Mouse (Mus musculus) erythroblast, embryonic 14.5 days (primary cell): ENCODE measurements around the gene Bst2. TPM values are rescaled to one million over a fixed set of nuclear protein-coding genes. Genes with fewer than 3 reads are reported as not detected.

Experiments used
- H3K27me3 ChIP-seq: 2 replicates; pipeline ENCODE4 v1.6.1; 2012; ENCODE audit warnings: inconsistent platforms; ENCODE audit not compliant: control insufficient read depth
- H3K36me3 ChIP-seq: 2 replicates; pipeline ENCODE4 v1.6.1; 2012; ENCODE audit warnings: mild to moderate bottlenecking, inconsistent platforms; ENCODE audit not compliant: control insufficient read depth
- H3K4me1 ChIP-seq: 2 replicates; pipeline ENCODE4 v1.6.1; 2012; ENCODE audit warnings: inconsistent platforms; ENCODE audit not compliant: control insufficient read depth
- H3K4me3 ChIP-seq: replicated peaks from 2 replicates; pipeline ENCODE3; 2012; ENCODE audit warnings: moderate library complexity, mild to moderate bottlenecking, inconsistent platforms
- H3K9me3 ChIP-seq: 2 replicates; pipeline ENCODE4 v1.6.1; 2012; ENCODE audit warnings: low read length, inconsistent platforms, mixed read lengths; ENCODE audit not compliant: control insufficient read depth
- GATA1 ChIP-seq: IDR thresholded peaks from 2 replicates; pipeline ENCODE4 v1.6.1; 2012; ENCODE audit warnings: low read length, inconsistent platforms, mixed read lengths
- TAL1 ChIP-seq: IDR thresholded peaks from 3 replicates; pipeline ENCODE4 v1.6.1; 2012; ENCODE audit warnings: low read length, inconsistent platforms, mixed read lengths
- polyA plus RNA-seq: library from polyadenylated mRNA; stranded (reverse); fragments of >175 nt; gene quantifications from 2 replicates; pipeline ENCODE4 v1.2.3, GENCODE M21; 2012

Gene Bst2
- polyA plus RNA-seq, 1 experiment = 0.72 TPM

DNA sequence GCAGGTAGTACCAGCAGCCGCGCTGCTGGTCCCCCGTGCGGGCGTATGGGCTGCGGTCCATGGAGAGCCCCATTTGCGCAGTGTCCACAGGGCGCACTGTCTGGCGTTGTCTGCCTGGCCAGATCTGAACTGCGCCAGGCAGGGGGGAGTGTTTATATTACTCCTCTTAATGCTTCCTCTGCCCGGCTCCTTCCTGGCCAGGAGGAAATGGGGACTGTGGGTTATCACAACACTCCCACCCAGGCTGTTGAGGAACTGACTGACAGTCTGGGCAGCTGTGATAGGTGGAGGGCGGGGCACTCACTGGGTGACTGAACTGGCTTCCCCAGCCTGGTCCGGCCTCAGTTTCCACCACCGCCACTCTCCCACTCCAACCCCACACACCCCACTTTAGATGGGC is 25.6 kb downstream of the Bst2 start, which contains the start of gene Plvap:
Gene Plvap (minus strand): TSS at position 109 of the 400 bp plus-strand sequence.
- H3K4me1 ChIP-seq = peaks cover 29% of the 10 kb centered on the region
- peaks cover 29% of the 10 kb centered on the region for H3K27me3 ChIP-seq
- peak within 1 kb of the TSS; percentile 43 for H3K4me3 ChIP-seq
- no peaks in the 10 kb centered on the region for H3K9me3 ChIP-seq
- TF ChIP-seq GATA1 = no peak
- no peak for TF ChIP-seq TAL1
- no peaks in the 10 kb centered on the region for H3K36me3 ChIP-seq

DNA sequence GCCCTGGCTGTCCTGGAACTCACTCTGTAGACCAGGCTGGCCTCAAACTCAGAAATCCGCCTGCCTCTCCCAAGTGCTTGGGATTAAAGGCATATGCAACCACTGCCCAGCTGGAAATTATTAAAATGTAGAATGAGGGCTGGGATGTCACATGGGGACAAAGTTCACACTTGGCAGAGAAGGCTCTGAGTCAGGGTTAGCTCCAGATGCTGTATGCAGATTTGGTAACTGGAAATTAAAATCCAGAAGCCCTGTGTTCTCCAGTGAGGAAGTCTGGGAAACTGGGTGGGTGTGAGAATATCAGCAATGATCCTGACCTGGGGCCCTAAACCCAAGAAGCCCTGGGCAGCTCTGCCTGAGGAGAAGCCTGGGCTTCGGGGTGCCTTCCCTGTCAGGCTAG is 27.9 kb downstream of the Bst2 start:
- H3K4me3 ChIP-seq = no peak overlapping the region
- TF ChIP-seq GATA1 (no peak), TAL1 (no peak)
- no peaks in the 10 kb centered on the region for H3K36me3 ChIP-seq
- H3K9me3 ChIP-seq = no peaks in the 10 kb centered on the region
- H3K27me3 ChIP-seq = peaks cover 32% of the 10 kb centered on the region
- peaks cover 29% of the 10 kb centered on the region for H3K4me1 ChIP-seq

DNA sequence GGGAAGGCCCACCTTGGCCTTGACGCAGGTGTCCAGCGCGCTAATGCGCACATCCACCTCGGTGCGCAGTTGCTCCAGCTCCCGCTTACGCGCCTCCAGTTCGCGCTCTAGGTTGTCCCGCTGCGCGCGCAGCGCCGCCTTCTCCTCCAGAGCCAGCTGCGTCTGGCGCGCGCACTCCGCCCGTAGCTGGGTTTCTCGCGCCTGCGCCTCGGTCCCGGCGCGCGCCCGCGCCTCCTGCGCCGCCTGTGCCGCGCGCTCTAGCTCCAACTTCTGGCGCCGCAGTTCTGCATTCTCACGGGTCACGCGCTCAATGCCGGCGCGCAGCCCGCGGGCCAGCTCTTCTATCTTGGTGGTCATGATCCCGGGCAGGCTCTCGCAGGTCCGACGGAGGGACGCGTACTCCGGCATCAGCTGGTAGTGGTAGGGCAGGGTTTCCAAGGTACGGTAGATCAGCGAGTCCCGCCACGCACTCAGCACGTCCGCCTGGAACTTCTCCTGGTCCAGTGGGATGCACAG is 29.6 kb downstream of the Bst2 start:
- H3K27me3 ChIP-seq = peaks cover 32% of the 10 kb centered on the region
- H3K4me1 ChIP-seq = peaks cover 25% of the 10 kb centered on the region
- no peak for TF ChIP-seq TAL1
- no peak for TF ChIP-seq GATA1
- no peaks in the 10 kb centered on the region for H3K36me3 ChIP-seq
- no peaks in the 10 kb centered on the region for H3K9me3 ChIP-seq
- H3K4me3 ChIP-seq = peak overlapping the region; percentile 29

DNA sequence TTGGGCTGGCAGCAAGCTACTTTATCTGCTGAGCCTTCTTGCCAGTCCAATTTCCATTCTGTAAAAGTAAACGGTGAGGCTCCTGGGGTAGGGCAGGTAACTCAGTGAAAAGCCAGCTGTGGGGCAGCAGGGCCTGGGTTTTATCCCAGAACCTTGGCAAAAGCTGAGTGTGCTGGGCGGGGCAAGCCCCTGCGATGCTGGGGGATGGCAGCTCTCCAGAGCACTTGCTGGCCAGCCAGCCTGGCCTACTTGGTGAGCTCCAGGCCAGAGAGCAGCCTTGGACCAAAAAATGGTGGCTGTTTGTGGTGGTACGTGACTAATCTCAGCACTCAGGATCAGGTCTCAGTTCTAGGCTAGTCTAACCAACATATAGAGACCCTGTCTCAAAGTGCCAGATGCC is 31.3 kb downstream of the Bst2 start:
- H3K36me3 ChIP-seq = no peaks in the 10 kb centered on the region
- H3K9me3 ChIP-seq = no peaks in the 10 kb centered on the region
- no peak overlapping the region for H3K4me3 ChIP-seq
- peaks cover 32% of the 10 kb centered on the region for H3K27me3 ChIP-seq
- H3K4me1 ChIP-seq = peaks cover 10% of the 10 kb centered on the region
- TF ChIP-seq TAL1 (no peak), GATA1 (no peak)

DNA sequence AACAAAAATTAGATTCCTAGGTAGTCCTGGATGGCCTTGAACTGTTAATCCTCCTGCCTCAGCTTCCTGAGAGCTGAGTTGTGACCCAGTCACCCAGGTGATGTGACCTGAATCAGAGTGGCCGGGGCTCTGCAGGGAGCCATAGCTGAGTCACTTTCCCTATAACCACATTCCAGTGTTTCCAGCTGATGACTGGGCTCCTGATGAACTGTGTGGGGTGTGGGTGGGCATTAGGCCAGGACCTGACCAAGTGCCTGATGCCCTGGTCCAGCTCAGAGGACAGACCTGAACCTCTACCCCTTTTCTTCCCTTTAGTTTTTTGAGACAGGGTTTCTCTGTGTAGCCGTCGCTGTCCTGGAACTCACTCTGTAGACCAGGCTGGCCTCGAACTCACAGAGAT is 31.9 kb downstream of the Bst2 start:
- H3K9me3 ChIP-seq = no peaks in the 10 kb centered on the region
- peaks cover 32% of the 10 kb centered on the region for H3K27me3 ChIP-seq
- no peak overlapping the region for H3K4me3 ChIP-seq
- H3K36me3 ChIP-seq = no peaks in the 10 kb centered on the region
- no peak for TF ChIP-seq GATA1
- no peak for TF ChIP-seq TAL1
- H3K4me1 ChIP-seq = peaks cover 9% of the 10 kb centered on the region

DNA sequence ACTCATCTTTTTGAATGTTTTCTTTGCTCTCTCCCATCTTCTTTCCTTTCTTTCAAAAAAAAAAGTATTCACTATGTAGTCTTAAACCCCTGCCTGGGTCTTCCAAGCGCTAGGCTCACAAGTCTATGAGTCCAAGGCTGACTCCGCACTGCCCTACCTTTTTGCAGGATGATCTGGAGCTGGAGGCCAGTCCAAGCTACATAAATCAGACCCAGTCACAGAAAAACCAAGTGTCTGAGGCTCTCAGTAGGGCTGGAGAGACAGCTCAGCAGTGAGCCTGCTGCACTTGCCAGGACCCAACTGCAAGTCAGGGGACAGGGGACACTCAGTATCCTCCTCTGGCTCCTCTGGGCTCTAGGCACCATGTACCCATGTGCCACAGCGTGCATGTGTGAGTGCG is 32.9 kb downstream of the Bst2 start:
- peaks cover 9% of the 10 kb centered on the region for H3K4me1 ChIP-seq
- TF ChIP-seq TAL1 (no peak), GATA1 (no peak)

DNA sequence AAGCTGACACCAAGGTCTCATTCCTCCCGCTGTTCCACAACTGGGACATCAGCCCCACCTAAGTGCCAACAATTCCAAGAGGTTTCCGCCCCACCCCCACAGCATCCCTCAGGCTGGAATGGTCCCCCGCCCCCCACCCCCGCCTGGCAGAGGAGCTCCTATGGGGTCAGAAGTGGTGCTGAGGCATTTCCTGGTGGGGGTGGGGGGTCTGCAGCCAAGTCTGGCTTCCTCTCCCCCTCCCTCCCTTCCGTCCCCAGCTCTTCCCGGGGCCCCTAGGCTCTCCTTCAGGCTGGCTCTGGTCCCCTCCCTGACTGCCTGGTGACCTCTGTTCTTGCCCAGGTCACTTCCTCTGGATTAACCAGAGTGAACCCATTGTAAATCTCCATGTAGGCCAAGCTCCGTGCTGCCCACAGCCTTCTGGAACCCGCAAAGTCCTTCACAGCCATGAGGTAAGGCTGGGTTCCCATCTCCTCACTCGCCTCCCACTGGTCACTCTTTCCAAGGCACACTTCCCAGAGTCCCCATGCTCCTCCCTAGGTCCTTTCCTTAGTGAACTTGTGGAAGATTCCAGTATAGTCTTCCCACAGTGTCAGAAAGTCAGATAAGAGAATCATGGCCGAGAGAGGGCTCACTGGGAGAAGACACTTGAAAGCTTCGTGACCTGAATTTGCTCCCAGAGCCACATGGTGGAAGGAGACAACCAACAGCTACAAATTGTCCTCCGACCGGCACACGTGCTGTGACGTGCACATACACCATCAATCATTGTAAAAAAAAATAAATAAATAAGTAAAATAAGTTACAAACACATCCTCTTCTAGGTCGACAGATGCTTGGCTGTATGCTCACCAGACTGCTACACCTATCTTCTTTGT is 38.2 kb downstream of the Bst2 start:
- no peaks in the 10 kb centered on the region for H3K27me3 ChIP-seq
- no peak overlapping the region for H3K4me3 ChIP-seq
- peaks cover 4% of the 10 kb centered on the region for H3K4me1 ChIP-seq
- TF ChIP-seq TAL1 (no peak), GATA1 (no peak)
- H3K9me3 ChIP-seq = no peaks in the 10 kb centered on the region
- no peaks in the 10 kb centered on the region for H3K36me3 ChIP-seq

More for the DNA sequence above, 32.9 kb downstream of the Bst2 start:
- Histone ChIP-seq H3K9me3 (no peaks in the 10 kb centered on the region), H3K4me3 (no peak overlapping the region), H3K27me3 (peaks cover 26% of the 10 kb centered on the region), H3K36me3 (no peaks in the 10 kb centered on the region)

DNA sequence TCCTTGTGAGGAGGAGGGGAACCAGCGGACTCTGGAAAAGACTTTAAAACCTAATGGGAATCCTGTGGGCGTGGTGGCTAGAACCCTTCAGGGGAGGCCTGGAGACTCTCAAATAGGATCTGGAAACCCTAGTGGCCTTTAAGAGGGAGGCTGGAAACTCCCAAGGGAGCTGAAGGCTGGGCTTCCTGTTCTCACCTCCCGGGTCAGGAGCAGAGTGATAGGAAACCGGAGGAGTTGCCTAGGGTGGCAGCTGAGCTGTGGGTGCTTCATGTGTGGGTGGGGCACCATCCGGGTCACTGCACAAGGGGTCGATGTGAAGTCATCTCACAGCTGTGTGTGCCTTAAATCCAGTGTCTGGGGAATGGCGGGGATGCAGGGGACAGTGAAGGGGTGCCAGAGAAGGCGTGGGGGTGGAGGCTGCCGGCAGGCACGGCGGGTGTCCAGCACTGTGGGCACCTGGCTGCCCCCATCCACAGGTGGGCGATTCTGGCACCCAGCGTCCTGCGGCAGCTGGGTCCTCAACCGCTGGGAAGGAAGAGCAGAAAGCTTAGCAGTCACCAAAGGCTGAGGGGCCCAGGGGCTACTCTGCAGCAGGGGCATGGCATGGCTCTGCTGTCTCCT is 39.3 kb downstream of the Bst2 start:
- Histone ChIP-seq H3K36me3 (peaks cover 5% of the 10 kb centered on the region), H3K9me3 (no peaks in the 10 kb centered on the region), H3K4me1 (peaks cover 4% of the 10 kb centered on the region), H3K27me3 (no peaks in the 10 kb centered on the region), H3K4me3 (no peak overlapping the region)
- TF ChIP-seq GATA1 (no peak), TAL1 (no peak)

DNA sequence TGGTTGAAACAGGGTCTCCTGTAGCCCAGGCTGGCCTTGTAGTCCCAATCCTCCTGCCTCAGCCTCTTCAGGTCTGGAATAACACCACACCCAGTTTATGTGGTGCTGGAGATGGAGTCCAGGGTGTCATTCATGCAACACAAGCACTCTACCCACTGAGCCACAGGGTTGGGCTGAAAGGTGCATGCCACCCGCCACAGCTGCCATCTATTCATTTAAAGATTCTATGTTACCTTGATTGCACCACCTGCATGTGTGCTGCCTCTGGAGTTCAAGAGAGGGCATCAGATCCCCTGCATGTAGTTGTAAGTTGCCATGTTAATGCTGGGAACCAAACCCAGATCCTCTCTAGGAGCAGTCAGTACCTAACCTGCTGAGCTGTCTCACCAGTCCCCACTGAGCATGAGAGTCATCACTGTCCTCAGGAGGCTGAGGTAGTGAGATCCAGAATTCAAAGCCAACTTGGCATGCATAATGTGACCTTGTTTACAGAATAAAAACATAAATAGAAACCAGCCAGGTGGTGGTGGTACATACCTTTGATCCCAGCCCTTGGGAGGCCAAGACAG is 40.1 kb downstream of the Bst2 start:
- H3K4me1 ChIP-seq = peaks cover 7% of the 10 kb centered on the region
- TF ChIP-seq TAL1 (no peak), GATA1 (no peak)

More for the DNA sequence above, 40.1 kb downstream of the Bst2 start:
- H3K27me3 ChIP-seq = no peaks in the 10 kb centered on the region
- no peaks in the 10 kb centered on the region for H3K9me3 ChIP-seq
- peaks cover 14% of the 10 kb centered on the region for H3K36me3 ChIP-seq
- H3K4me3 ChIP-seq = no peak overlapping the region
